Mouse (Mus musculus) A20 (cell line): Measurements from ENCODE around the gene Pla2g2e.
"Not testable (repeated sequence)": the region's sequence is repeated elsewhere in the genome, so short reads cannot be mapped to it uniquely, and the experiment has no call there.

ENCODE experiments used
- DNase-seq: peaks from one replicate; pipeline ENCODE4 v3.0.0-alpha.2; 2011; ENCODE audit warnings: low read depth, low spot score

Gene Pla2g2e

GRCm38 (mm10) chr4:138877731-138878130 is at the start of gene Pla2g2e:
Pla2g2e (plus strand) TSS chr4:138877942.
- no peak for DNase-seq

- DNase-seq = no peak
These were observed 37.9 kb upstream of the Pla2g2e start for GRCm38 (mm10) chr4:138839806-138840205.

GRCm38 (mm10) chr4:138840726-138841125 is 37.0 kb upstream of the Pla2g2e start:
- DNase-seq = no peak

- DNase-seq = no peak
These were observed 36.4 kb upstream of the Pla2g2e start for GRCm38 (mm10) chr4:138841386-138841785.

GRCm38 (mm10) chr4:138851463-138851862 is 26.3 kb upstream of the Pla2g2e start:
- DNase-seq = peak; percentile 58

GRCm38 (mm10) chr4:138852961-138853360 is 24.8 kb upstream of the Pla2g2e start:
- DNase-seq = no peak

GRCm38 (mm10) chr4:138855092-138855632 is 22.6 kb upstream of the Pla2g2e start:
- no peak for DNase-seq

GRCm38 (mm10) chr4:138856491-138856890 is 21.3 kb upstream of the Pla2g2e start:
- DNase-seq = peak; percentile 88

- DNase-seq = no peak
These were observed 20.2 kb upstream of the Pla2g2e start for GRCm38 (mm10) chr4:138857576-138857975.

GRCm38 (mm10) chr4:138858446-138858845 is 19.3 kb upstream of the Pla2g2e start:
- DNase-seq = no peak

GRCm38 (mm10) chr4:138859245-138859644 is 18.5 kb upstream of the Pla2g2e start:
- peak; percentile 18 for DNase-seq

GRCm38 (mm10) chr4:138859728-138860127 is 18.0 kb upstream of the Pla2g2e start:
- no peak for DNase-seq

GRCm38 (mm10) chr4:138863344-138863998 is 14.3 kb upstream of the Pla2g2e start, which contains the start of gene Pla2g5:
Pla2g5 (minus strand) TSS chr4:138863482.
- DNase-seq = peak; percentile 41

- no peak for DNase-seq
These were observed 12.7 kb upstream of the Pla2g2e start for GRCm38 (mm10) chr4:138865092-138865491.

GRCm38 (mm10) chr4:138865991-138866390 is 11.8 kb upstream of the Pla2g2e start:
- DNase-seq = no peak

- peak; percentile 79 for DNase-seq
These were observed 11.3 kb upstream of the Pla2g2e start for GRCm38 (mm10) chr4:138866413-138866812.

- no peak for DNase-seq
These were observed 9.1 kb upstream of the Pla2g2e start for GRCm38 (mm10) chr4:138868666-138869065.

GRCm38 (mm10) chr4:138873864-138874263 is 3.9 kb upstream of the Pla2g2e start, which contains the start of gene Gm13030:
Gm13030 (minus strand) TSS chr4:138873964.
- no peak for DNase-seq

- not testable (repeated sequence) for DNase-seq
These were observed 2.5 kb upstream of the Pla2g2e start for GRCm38 (mm10) chr4:138875275-138875674.

GRCm38 (mm10) chr4:138875986-138876385 is 1.8 kb upstream of the Pla2g2e start:
- DNase-seq = no peak

- DNase-seq = no peak
These were observed 1.0 kb downstream of the Pla2g2e start for GRCm38 (mm10) chr4:138878783-138879182.

- DNase-seq = no peak
These were observed 2.1 kb downstream of the Pla2g2e start for GRCm38 (mm10) chr4:138879808-138880207.
